Mouse (Mus musculus) bone marrow, adult 2 months (tissue): ENCODE data around the gene Ttc7b. TPM values are rescaled to one million over a fixed set of nuclear protein-coding genes. Genes with fewer than 3 reads are reported as not detected.

Source experiments
- H3K27ac ChIP-seq: fragments of 200-500 bp; 2 replicates; pipeline ENCODE4 v1.5.1; 2012; ENCODE audit warnings: low read depth, mild to moderate bottlenecking, control low read depth, inconsistent platforms, low read length; ENCODE audit not compliant: control insufficient read depth, poor library complexity, insufficient read depth
- H3K4me1 ChIP-seq: fragments of 200-500 bp; 2 replicates; pipeline ENCODE4 v1.6.1; 2011; ENCODE audit warnings: low read length; ENCODE audit not compliant: control insufficient read depth, insufficient read depth
- H3K4me3 ChIP-seq: fragments of 200-500 bp; replicated peaks from 2 replicates; pipeline ENCODE3; 2011; ENCODE audit warnings: mild to moderate bottlenecking, low read depth, low read length, control low read depth; ENCODE audit not compliant: control insufficient read depth
- POLR2A ChIP-seq: fragments of 200-500 bp; IDR thresholded peaks from 2 replicates; pipeline ENCODE4 v1.6.1; 2011; ENCODE audit warnings: low read depth, mild to moderate bottlenecking, control low read depth, low read length, borderline replicate concordance; ENCODE audit not compliant: control insufficient read depth
- WGBS: fragments of 180-500 bp; shearing (Covaris S2); methylation state at CpG from one replicate; pipeline ENCODE4 v1.1.7; 2018; 5-methylcytosine and 5-hydroxymethylcytosine counted together
- polyA plus RNA-seq: library from polyadenylated mRNA; stranded (reverse); fragments of >200 nt; gene quantifications from 2 replicates; pipeline ENCODE4 v1.2.4, GENCODE M21; 2011; ENCODE audit warnings: low replicate concordance; ENCODE audit not compliant: missing spikeins, insufficient read depth, insufficient read length

The Ttc7b gene
- polyA plus RNA-seq, 1 experiment: 26.5 TPM

GRCm38 (mm10) chr12:100254471-100254870 lies 266.2 kb downstream of the Ttc7b start:
- 86% methylated on average over 4 of the region's 4 CpGs for WGBS
- H3K4me3 ChIP-seq: no peak overlapping the region
- no peak for TF ChIP-seq POLR2A
- H3K27ac ChIP-seq: no peak overlapping the region
- no peaks in the 10 kb centered on the region for H3K4me1 ChIP-seq

Other genes starting within 250 kb of the Ttc7b start
- gene Rps6ka5, start 206.2 kb upstream of the Ttc7b start, polyA plus RNA-seq: 3.8 and 5.3 TPM in 2 replicates